Mouse (Mus musculus): ENCODE results near the gene Mcf2l.

Mcf2l gene

DNA sequence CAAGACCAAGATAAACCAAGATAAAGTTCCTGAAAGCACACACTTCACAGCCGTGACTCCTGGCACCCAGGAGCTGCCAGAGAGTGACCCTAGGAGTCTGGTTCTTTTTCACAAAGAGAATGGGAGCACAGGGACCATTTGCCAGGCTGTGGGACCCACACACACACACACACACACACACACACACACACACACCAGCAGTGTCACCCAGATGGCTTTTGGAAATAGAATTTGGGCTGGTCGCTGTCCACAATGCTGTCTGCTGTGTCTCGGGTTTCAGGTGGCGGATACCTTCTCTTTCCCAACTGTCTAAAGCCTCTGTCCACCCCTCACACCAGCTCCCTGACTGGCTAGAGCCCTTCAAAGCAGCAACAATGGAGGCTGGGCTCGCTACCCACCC lies 120.9 kb downstream of the Mcf2l start:
- DNase-seq (ENCODE audit: low read depth) = no peak

GRCm38 (mm10) chr8:12995481-12995880 lies 121.9 kb downstream of the Mcf2l start:
- no peak for DNase-seq (ENCODE audit: low read depth)

DNA sequence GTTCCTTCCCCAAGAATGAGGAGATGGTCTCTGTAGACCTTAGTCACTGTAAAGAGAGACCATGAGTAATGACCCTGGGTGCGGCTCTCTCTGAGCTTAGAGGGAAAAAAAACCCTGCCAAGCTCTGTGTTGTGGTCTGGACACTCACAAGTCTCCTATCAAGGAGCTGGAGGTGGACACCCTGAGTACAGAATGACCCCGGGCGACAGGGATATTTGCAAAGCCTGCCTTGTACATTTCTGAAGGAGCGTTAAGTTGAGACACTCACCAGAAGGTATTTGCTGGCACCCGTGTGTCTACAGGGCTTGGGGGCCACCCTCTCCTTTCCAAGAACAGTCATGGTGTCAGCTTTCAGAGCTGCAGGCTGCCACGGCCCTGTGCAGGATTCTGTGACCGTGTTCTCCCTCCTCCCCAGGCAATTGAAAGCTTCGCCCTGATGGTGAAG lies 123.2 kb downstream of the Mcf2l start:
- no peak for DNase-seq (ENCODE audit: low read depth)

DNA sequence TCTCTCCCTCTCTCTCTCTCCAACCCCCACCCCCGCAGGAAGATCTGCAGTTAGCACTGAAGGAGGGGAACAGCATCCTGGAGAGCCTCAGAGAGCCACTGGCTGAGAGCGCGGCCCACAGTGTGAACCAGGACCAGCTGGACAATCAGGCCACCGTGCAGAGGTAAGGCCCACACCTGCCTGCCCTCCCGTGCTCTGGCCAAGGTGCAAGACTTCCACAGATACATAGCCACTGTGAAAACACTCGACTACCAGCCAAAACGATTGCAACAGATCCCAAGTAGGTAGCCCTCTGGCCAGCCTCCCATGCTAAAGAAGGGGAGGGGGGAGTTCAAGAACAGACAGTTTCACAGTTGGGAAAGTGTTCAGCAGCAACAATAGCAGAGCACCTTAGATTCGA lies 124.7 kb downstream of the Mcf2l start:
- no peak for DNase-seq (ENCODE audit: low read depth)

- DNase-seq (ENCODE audit: low read depth) = no peak
Observed at GRCm38 (mm10) chr8:12999793-13000192, 126.2 kb downstream of the Mcf2l start.

DNA sequence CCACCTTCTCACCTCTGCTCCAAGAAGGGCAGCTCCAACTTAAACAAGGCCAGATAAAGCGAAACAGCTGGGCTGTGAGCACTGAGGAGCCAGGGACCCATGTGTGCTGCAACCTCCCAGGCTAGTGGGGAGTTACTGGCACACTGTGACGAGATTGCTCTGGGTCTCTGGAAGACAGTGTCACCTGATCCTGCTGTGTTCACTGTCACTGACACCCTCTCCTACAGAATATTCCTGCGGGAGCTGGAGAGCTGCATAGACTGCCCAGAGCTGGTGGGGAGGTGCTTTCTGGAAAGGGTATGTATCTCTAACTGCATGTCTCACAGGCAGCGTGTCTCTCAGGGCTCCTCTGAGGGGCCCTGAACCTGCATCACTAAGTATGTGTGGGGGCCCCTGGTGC lies 133.9 kb downstream of the Mcf2l start:
- no peak for DNase-seq (ENCODE audit: low read depth)

DNA sequence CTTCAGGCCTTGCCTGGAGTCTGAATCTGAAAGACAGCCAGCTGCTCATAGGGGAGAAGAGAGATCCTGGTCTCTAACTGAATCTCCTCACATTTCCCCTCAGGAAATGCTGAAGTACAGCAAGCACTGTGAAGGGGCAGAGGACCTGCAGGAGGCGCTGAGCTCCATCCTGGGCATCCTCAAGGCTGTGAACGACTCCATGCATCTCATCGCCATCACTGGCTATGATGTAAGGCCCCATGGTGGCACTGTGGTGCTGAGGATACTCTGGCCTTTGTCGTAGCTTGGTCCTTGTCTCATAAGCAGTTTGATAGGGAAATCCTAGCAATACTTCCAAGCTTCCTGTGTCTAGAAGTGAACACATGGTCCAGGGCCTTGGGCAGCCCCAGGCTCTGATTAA lies 136.7 kb downstream of the Mcf2l start:
- DNase-seq (ENCODE audit: low read depth) = no peak

- DNase-seq (ENCODE audit: low read depth) = no peak
Observed at GRCm38 (mm10) chr8:13019560-13019959, 146.0 kb downstream of the Mcf2l start.

DNA sequence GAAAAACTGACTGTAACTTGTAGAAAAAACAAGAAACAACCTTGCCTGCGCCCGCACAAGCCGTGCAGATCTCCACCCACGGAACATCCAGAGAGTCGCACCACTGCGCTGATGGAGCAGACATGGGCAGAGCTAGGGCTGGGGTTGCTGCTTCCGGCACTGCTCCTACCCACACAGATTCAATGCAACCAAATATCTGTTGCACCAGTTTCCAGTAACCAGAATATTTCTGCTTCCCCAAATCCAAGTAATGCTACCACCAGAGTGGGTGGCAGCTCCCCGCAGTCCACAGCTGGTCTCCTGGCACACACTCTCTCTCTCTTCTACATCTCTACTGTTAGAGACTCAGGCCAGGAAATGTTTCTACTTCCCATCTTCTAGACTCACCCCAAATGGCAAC lies 148.2 kb downstream of the Mcf2l start:
- no peak for DNase-seq (ENCODE audit: low read depth)

- DNase-seq (ENCODE audit: low read depth) = no peak
Observed at GRCm38 (mm10) chr8:13025487-13026224, 152.1 kb downstream of the Mcf2l start, which contains the start of gene F7. TSS of gene F7 (plus strand) at chr8:13026034.

- DNase-seq (ENCODE audit: low read depth) = no peak
Observed at GRCm38 (mm10) chr8:13027615-13028014, 154.0 kb downstream of the Mcf2l start.

DNA sequence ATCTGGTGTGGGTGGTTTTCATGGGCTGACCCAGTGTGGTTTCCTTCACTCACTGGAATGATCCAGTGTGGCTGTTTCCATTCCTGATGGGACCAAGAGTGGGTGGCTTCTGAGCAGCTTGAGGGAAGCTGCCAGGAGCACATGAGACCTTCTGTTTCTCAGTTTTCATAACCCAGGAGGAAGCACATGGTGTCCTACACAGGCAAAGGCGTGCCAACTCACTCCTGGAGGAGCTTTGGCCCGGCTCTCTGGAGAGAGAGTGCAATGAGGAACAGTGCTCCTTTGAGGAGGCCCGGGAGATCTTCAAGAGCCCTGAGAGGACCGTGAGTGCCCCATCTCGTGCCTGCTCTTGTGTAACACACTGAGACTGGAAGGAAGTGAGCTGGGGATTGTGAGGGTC lies 154.9 kb downstream of the Mcf2l start:
- no peak for DNase-seq (ENCODE audit: low read depth)

GRCm38 (mm10) chr8:13036346-13036812 lies 162.8 kb downstream of the Mcf2l start:
- no peak for DNase-seq (ENCODE audit: low read depth)

- no peak for DNase-seq (ENCODE audit: low read depth)
Observed at GRCm38 (mm10) chr8:13037015-13037414, 163.4 kb downstream of the Mcf2l start, which contains the start of gene F10. TSS of gene F10 (plus strand) at chr8:13037308.

DNA sequence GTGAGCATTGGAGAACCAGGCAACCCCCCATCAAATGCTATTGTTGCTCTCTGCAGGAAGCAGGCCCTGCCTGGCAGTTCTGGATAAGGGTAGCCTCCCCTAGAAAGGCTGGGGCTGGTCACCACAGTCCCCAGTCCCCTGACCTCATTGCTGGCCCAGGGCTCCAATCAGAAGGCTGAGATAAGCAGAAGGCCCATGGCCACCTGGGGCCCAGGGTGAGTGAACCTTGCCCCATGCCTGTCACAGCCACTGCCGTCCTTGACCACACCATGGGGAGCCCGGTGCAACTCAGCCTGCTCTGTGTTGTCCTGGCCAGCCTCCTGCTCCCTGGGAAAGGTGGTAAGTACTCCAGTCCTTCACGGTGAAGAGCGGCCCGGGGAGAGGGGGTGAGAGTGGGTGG lies 164.0 kb downstream of the Mcf2l start:
- DNase-seq (ENCODE audit: low read depth) = no peak

DNA sequence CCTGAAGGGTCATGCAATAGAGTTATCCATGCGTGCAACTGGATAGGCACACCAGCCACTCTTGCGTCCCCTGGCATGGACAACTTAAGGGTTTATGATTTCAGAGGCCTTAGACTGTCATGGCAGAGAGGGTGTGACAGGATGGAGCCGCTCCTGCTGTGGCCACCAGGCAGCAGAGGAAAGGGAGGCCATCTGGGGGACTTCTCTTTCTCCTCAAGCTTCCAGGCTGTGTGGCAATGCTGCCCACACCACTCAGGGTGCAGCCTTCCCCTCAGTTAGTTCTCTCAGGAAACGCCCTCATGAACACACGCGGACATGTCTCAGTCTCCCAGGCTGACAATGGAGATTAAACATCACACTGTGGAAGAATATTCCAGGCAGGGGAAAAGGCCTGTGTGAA lies 165.4 kb downstream of the Mcf2l start:
- no peak for DNase-seq (ENCODE audit: low read depth)

GRCm38 (mm10) chr8:13041459-13041858 lies 167.9 kb downstream of the Mcf2l start:
- DNase-seq (ENCODE audit: low read depth) = no peak

GRCm38 (mm10) chr8:13047652-13048051 lies 174.0 kb downstream of the Mcf2l start:
- no peak for DNase-seq (ENCODE audit: low read depth)

- DNase-seq (ENCODE audit: low read depth) = no peak
Observed at GRCm38 (mm10) chr8:13050550-13050949, 176.9 kb downstream of the Mcf2l start.

DNA sequence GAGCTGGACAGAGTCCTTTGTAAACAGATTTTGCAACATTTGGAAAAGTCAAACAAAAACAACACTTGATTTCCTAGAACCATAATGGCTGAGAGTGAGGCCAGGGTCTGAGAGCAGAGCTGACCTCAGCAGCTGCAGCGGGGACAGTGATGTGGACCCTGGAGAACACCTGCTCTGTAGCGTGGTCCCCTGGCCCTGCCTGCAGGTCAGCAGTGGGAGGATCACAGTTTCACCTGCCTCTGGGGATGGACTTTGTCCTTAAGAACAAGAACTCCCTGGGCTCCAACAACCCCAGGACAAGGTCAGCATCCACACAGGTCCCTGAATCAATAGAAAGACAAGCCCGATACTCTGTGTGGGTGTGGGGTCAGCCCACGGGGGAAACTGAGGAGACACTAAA lies 183.7 kb downstream of the Mcf2l start:
- no peak for DNase-seq (ENCODE audit: low read depth)

DNA sequence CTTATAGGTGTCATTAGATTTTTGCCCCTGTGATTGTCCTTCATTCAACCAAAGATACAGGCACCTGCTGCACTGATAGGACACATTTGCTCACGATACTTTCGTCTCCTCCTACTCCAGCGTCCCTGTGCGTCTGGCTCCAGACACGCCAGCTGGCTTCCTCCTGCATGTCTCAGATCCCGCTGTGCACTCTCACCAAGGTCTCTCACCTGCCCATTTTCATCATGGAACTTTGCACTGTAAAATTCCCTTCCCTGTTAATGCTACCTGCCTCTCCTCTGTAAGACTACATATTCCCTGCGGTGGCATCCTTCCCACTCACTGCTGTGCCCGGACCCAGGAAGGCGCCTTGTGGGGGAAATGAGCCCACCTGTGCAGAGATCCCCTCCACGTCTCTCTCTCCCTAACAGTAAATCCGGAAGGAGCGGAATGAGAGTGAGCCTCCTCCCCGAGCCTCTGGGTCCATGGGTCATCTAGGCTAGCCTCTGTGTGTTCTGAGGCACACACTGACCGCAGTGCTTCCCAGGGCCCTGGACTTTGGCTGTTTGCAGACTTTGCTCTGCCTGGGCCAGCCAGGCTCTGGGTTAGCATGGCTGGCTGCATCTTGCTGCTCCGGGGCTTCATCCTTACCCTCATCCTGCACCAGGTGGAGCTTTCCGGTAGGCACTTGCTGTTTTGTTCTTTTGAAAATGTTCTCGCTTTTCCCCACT lies 187.0 kb downstream of the Mcf2l start, which contains the start of gene Proz:
TSS of gene Proz (plus strand) at position 474 of the 710 bp plus-strand sequence.
- no peak for DNase-seq (ENCODE audit: low read depth)

DNA sequence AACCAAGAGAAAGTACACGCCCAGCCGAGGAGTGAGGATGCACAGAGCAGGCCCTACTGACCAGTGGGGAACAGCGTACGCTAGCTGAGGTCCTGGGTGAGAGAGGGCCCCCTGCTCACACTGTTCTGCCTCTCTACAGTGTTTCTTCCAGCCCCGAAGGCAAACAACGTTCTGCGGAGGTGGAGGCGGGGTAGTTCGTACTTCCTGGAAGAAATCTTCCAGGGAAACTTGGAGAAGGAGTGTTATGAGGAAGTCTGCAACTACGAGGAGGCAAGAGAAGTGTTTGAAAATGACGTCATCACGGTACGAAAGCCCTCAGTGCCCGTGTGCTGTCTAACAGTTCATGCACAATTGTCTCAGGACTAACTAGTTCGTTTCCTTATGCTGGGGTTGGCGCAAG lies 189.5 kb downstream of the Mcf2l start:
- no peak for DNase-seq (ENCODE audit: low read depth)
